Mouse (Mus musculus) midbrain, embryonic 14.5 days (tissue): Measurements from ENCODE around the gene 2410004B18Rik. TPM values are rescaled to one million over a fixed set of nuclear protein-coding genes. Genes with fewer than 3 reads are reported as not detected.
"Not testable (repeated sequence)": the region's sequence is repeated elsewhere in the genome, so short reads cannot be mapped to it uniquely, and the experiment has no call there.

Source experiments
- ATAC-seq: fragments of 200-750 bp; cut with Nextera tagmentation; 2 replicates; pipeline ENCODE4 v1.8.0; 2017; ENCODE audit warnings: moderate number of reproducible peaks, moderate library complexity; ENCODE audit not compliant: low FRiP score, low TSS enrichment
- DNase-seq: peaks from one replicate; pipeline ENCODE4 v3.0.0-alpha.2; 2015
- H3K27ac ChIP-seq: fragments of 300-500 bp; sonication (generic); replicated peaks from 2 replicates; pipeline ENCODE4 v1.5.1; 2014; ENCODE audit warnings: mild to moderate bottlenecking, low read depth, low read length, moderate library complexity
- H3K27me3 ChIP-seq: fragments of 300-500 bp; sonication (generic); 2 replicates; pipeline ENCODE4 v1.6.1; 2014; ENCODE audit warnings: low read length, control low read depth, mixed read lengths; ENCODE audit not compliant: control insufficient read depth, insufficient read depth
- H3K36me3 ChIP-seq: fragments of 300-500 bp; sonication (generic); 2 replicates; pipeline ENCODE4 v1.6.1; 2014; ENCODE audit warnings: low read length, control low read depth; ENCODE audit not compliant: control insufficient read depth, insufficient read depth
- H3K4me1 ChIP-seq: fragments of 300-500 bp; sonication (generic); 2 replicates; pipeline ENCODE4 v1.6.1; 2014; ENCODE audit warnings: mild to moderate bottlenecking, antibody characterized with exemption, low read length, control low read depth; ENCODE audit not compliant: control insufficient read depth, insufficient read depth
- H3K4me2 ChIP-seq: fragments of 300-500 bp; sonication (generic); 2 replicates; pipeline ENCODE4 v1.6.1; 2014; ENCODE audit warnings: mild to moderate bottlenecking, low read length, moderate library complexity
- H3K4me3 ChIP-seq: fragments of 300-500 bp; sonication (generic); replicated peaks from 2 replicates; pipeline ENCODE4 v1.5.1; 2014; ENCODE audit warnings: low read depth, low read length
- H3K9ac ChIP-seq: fragments of 300-500 bp; sonication (generic); replicated peaks from 2 replicates; pipeline ENCODE4 v1.6.1; 2014; ENCODE audit warnings: mild to moderate bottlenecking, low read length, moderate library complexity
- H3K9me3 ChIP-seq: fragments of 300-500 bp; sonication (generic); 2 replicates; pipeline ENCODE4 v1.6.1; 2016; ENCODE audit warnings: low read length, control low read depth, mixed read lengths; ENCODE audit not compliant: control insufficient read depth
- WGBS: fragments of 180-500 bp; shearing (Covaris S2); extraction: QIAGEN DNeasy Blood & Tissue Kit; methylation state at CpG from one replicate; pipeline ENCODE4 v1.1.7; 2014; 5-methylcytosine and 5-hydroxymethylcytosine counted together
- polyA plus RNA-seq: library from polyadenylated mRNA; unstranded; fragments of >200 nt; fragmentation: Nextera tagmentation; extraction: Ambion mirVana; gene quantifications from 2 replicates; pipeline ENCODE4 v1.2.1, GENCODE M21; 2014

Gene 2410004B18Rik
- polyA plus RNA-seq, 1 experiment from 2014 or later = 76.6 TPM

- H3K27ac ChIP-seq, H3K9me3 ChIP-seq, H3K4me2 ChIP-seq, H3K4me3 ChIP-seq, H3K9ac ChIP-seq, H3K36me3 ChIP-seq, DNase-seq, ATAC-seq: not testable (repeated sequence)
- Histone ChIP-seq H3K4me1 (peaks cover 19% of the 10 kb centered on the region; the same call in 1 of the 2 replicates), H3K27me3 (peaks cover 15% of the 10 kb centered on the region; the same call in 1 of the 2 replicates)
- 80% methylated on average over 3 of the region's 3 CpGs for WGBS
Observed at GRCm38 (mm10) chr3:145965583-145965982, 27.8 kb downstream of the 2410004B18Rik start.

GRCm38 (mm10) chr3:145966806-145967205, 29.0 kb downstream of the 2410004B18Rik start:
- H3K9me3 ChIP-seq = no peaks in the 10 kb centered on the region
- whole genome bisulfite sequencing = 92% methylated on average over 5 of the region's 5 CpGs
- no peak overlapping the region for H3K9ac ChIP-seq
- no peak overlapping the region for H3K4me2 ChIP-seq
- H3K36me3 ChIP-seq = no peaks in the 10 kb centered on the region
- H3K27ac ChIP-seq = no peak overlapping the region
- peaks cover 13% of the 10 kb centered on the region; the same call in 1 of the 2 replicates for H3K27me3 ChIP-seq
- ATAC-seq = no peak
- DNase-seq = no peak
- H3K4me3 ChIP-seq = no peak overlapping the region
- H3K4me1 ChIP-seq = peaks cover 19% of the 10 kb centered on the region; the same call in 1 of the 2 replicates

DNA sequence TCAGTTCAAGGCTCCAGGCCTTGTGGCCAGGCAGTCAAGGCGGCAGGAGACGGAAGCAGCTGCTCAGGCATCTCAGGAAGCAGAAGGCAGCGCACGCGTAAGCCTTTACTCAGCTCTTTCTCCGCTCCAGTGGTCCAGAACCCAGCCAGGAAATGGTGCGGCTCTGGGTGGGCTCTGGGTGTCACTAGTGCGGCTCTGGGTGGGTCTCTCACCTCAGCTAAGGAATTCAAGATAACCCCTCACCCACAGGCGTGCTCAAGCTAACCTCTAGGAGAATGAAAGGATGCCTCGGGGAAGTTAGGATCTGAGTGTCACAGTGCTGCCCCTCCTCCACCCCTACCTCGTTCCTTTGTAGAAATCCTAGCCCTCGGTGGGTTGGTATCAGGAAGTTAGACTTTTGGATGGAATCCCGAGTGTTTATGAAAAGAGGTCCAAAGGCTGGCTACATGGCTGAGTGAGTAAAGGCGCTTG, 31.3 kb downstream of the 2410004B18Rik start:
- peaks cover 2% of the 10 kb centered on the region; the same call in 1 of the 2 replicates for H3K9me3 ChIP-seq
- H3K27me3 ChIP-seq = no peaks in the 10 kb centered on the region
- H3K9ac ChIP-seq = no peak overlapping the region
- H3K27ac ChIP-seq = no peak overlapping the region
- WGBS = 34% methylated on average over 14 of the region's 14 CpGs
- DNase-seq = no peak
- H3K4me2 ChIP-seq = no peak overlapping the region
- ATAC-seq = no peak
- H3K36me3 ChIP-seq = no peaks in the 10 kb centered on the region
- peaks cover 9% of the 10 kb centered on the region; the same call in 1 of the 2 replicates for H3K4me1 ChIP-seq
- no peak overlapping the region for H3K4me3 ChIP-seq

- no peaks in the 10 kb centered on the region for H3K36me3 ChIP-seq
- H3K9ac ChIP-seq = no peak overlapping the region
- no peaks in the 10 kb centered on the region for H3K4me1 ChIP-seq
- H3K4me3 ChIP-seq = no peak overlapping the region
- ATAC-seq (no peak), DNase-seq (no peak)
- no peaks in the 10 kb centered on the region for H3K27me3 ChIP-seq
- peaks cover 9% of the 10 kb centered on the region; the same call in 1 of the 2 replicates for H3K9me3 ChIP-seq
- no peak overlapping the region for H3K4me2 ChIP-seq
- H3K27ac ChIP-seq = no peak overlapping the region
- WGBS = 26% methylated on average over 10 of the region's 10 CpGs
Observed at GRCm38 (mm10) chr3:145971501-145971900, 33.7 kb downstream of the 2410004B18Rik start.

GRCm38 (mm10) chr3:145974986-145975385, 37.2 kb downstream of the 2410004B18Rik start:
- Histone ChIP-seq H3K36me3 (no peaks in the 10 kb centered on the region), H3K4me3 (no peak overlapping the region), H3K9ac (no peak overlapping the region), H3K4me1 (no peaks in the 10 kb centered on the region), H3K9me3 (peaks cover 9% of the 10 kb centered on the region; the same call in 1 of the 2 replicates), H3K27me3 (no peaks in the 10 kb centered on the region), H3K4me2 (no peak overlapping the region), H3K27ac (no peak overlapping the region)
- no peak for ATAC-seq
- no peak for DNase-seq
- 93% methylated on average over 7 of the region's 7 CpGs for WGBS

- Histone ChIP-seq H3K36me3 (no peaks in the 10 kb centered on the region), H3K9me3 (no peaks in the 10 kb centered on the region), H3K4me3 (no peak overlapping the region), H3K9ac (no peak overlapping the region), H3K4me1 (peaks cover 4% of the 10 kb centered on the region; the same call in 1 of the 2 replicates), H3K27me3 (peaks cover 17% of the 10 kb centered on the region), H3K4me2 (no peak overlapping the region), H3K27ac (no peak overlapping the region)
- 94% methylated on average over 7 of the region's 7 CpGs for WGBS
- DNase-seq (no peak), ATAC-seq (no peak)
Observed at GRCm38 (mm10) chr3:145985333-145985925, 47.6 kb downstream of the 2410004B18Rik start.

DNA sequence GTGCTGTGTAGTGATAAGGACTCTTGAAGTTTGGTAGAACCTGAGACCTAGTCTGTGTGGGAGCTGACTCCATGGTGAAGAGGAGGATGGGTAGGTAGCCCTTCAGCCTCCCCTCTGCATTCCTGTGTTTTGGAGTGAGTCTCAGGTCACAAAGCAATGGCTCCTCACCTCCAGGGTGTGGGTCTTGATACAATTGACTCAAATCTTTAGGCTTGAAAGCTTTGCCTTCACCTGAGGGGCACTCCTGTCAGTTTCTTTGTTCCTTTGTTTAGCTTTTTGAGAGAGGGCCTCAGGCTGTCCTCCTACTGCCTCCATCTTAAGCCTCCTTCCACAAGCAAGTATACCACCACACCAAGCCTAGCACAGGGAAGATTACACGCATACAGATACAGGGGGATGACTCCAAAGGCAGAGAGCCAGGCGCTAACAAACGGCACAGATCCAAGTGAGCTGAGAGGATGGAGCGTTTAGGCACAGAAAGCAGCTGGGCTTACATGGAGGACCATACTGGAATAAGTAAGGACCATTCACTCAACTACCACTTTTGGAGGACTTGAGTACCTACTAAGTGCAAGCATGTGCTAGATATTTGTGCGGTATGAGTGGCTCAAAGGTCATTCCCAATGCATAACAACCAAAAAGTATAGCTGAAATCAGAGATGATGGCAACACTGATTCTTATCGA, 48.6 kb downstream of the 2410004B18Rik start:
- Histone ChIP-seq H3K4me3 (no peak overlapping the region), H3K27me3 (peaks cover 17% of the 10 kb centered on the region), H3K9me3 (no peaks in the 10 kb centered on the region), H3K4me2 (peak overlapping the region; percentile 82; the same call in 1 of the 2 replicates), H3K27ac (no peak overlapping the region), H3K4me1 (peaks cover 4% of the 10 kb centered on the region; the same call in 1 of the 2 replicates), H3K9ac (no peak overlapping the region), H3K36me3 (no peaks in the 10 kb centered on the region)
- 58% methylated on average over 6 of the region's 6 CpGs for WGBS
- no peak for DNase-seq
- no peak for ATAC-seq

DNA sequence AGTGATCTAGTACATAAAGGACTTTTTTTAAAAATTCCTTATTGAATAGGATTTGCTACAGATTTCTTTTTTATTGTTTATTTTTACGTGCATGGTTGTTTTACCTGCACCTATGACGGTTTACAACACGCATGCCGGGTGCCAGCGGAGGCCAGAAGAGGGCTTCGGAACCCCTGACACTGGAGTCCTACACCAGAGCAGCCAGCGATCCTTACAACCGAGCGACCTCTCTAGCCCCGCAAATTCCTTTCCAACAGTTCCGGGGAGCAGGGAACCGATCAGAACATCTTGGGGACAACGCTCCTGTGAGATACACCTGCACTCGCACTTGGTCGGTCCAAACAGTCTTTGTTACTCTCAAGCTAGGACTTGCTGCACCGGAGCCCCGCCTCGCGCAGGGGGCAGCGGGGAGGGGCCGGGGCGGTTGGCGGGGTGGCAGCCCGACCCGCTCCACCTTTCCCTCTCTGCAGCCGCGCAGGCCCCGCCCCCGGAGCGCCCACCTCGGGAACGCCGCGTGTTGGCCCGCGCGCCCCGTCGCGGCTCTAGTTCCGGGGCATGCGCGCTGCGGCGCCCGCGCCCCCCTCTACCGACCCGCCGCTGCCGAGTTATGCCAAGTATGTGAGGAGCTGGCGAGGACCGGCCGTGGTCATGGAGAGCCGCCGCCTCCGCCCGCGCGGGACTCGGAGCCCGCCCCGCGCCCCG, 49.6 kb downstream of the 2410004B18Rik start, which contains the start of gene Syde2:
TSS of gene Syde2 (plus strand) at position 603 of the 702 bp plus-strand sequence.
- peak within 1 kb of the TSS; percentile 32; the same call in 1 of the 2 replicates for H3K27ac ChIP-seq
- H3K4me3 ChIP-seq = peak within 1 kb of the TSS; percentile 66
- peak within 1 kb of the TSS; percentile 64 for H3K9ac ChIP-seq
- peak; percentile 85 for ATAC-seq
- WGBS = 1% methylated on average over 60 of the region's 65 CpGs
- peaks cover 17% of the 10 kb centered on the region for H3K27me3 ChIP-seq
- H3K36me3 ChIP-seq = no peaks in the 10 kb centered on the region
- peak; percentile 88 for DNase-seq
- no peaks in the 10 kb centered on the region for H3K9me3 ChIP-seq
- peak within 1 kb of the TSS; percentile 82 for H3K4me2 ChIP-seq
- H3K4me1 ChIP-seq = peaks cover 4% of the 10 kb centered on the region; the same call in 1 of the 2 replicates
